Mouse (Mus musculus) neural tube, embryonic 12.5 days (tissue): ENCODE measurements around the gene Sec61a1. TPM values are rescaled to one million over a fixed set of nuclear protein-coding genes. Genes with fewer than 3 reads are reported as not detected.

Experiments
- ATAC-seq: fragments of 200-750 bp; cut with Nextera tagmentation; 2 replicates; pipeline ENCODE4 v1.8.0; 2017; ENCODE audit warnings: low read depth, mild to moderate bottlenecking, moderate TSS enrichment, moderate library complexity; ENCODE audit not compliant: low FRiP score
- H3K27ac ChIP-seq: fragments of 300-500 bp; sonication (generic); 2 replicates; pipeline ENCODE4 v1.5.1; 2016
- H3K27me3 ChIP-seq: fragments of 300-500 bp; sonication (generic); replicated peaks from 2 replicates; pipeline ENCODE4 v1.6.1; 2016; ENCODE audit warnings: mild to moderate bottlenecking
- H3K36me3 ChIP-seq: fragments of 300-500 bp; sonication (generic); 2 replicates; pipeline ENCODE4 v1.6.1; 2016; ENCODE audit warnings: mild to moderate bottlenecking
- H3K4me1 ChIP-seq: fragments of 300-500 bp; sonication (generic); 2 replicates; pipeline ENCODE4 v1.6.1; 2016
- H3K4me2 ChIP-seq: fragments of 300-500 bp; sonication (generic); replicated peaks from 2 replicates; pipeline ENCODE4 v1.6.1; 2016; ENCODE audit warnings: mild to moderate bottlenecking
- H3K4me3 ChIP-seq: fragments of 300-500 bp; sonication (generic); 2 replicates; pipeline ENCODE4 v1.5.1; 2016
- H3K9ac ChIP-seq: fragments of 300-500 bp; sonication (generic); 2 replicates; pipeline ENCODE4 v1.6.1; 2016; ENCODE audit warnings: mild to moderate bottlenecking
- H3K9me3 ChIP-seq: fragments of 300-500 bp; sonication (generic); 2 replicates; pipeline ENCODE4 v1.6.1; 2016; ENCODE audit warnings: mild to moderate bottlenecking
- WGBS: fragments of 180-500 bp; shearing (Covaris S2); methylation state at CpG from one replicate; pipeline ENCODE4 v1.1.7; 2016; 5-methylcytosine and 5-hydroxymethylcytosine counted together
- polyA plus RNA-seq: library from polyadenylated mRNA; unstranded; fragments of >200 nt; fragmentation: Nextera tagmentation; extraction: Ambion mirVana; gene quantifications from 2 replicates; pipeline ENCODE4 v1.2.1, GENCODE M21; 2016

Gene Sec61a1
- polyA plus RNA-seq, 1 experiment from 2014 or later: 193 TPM

DNA sequence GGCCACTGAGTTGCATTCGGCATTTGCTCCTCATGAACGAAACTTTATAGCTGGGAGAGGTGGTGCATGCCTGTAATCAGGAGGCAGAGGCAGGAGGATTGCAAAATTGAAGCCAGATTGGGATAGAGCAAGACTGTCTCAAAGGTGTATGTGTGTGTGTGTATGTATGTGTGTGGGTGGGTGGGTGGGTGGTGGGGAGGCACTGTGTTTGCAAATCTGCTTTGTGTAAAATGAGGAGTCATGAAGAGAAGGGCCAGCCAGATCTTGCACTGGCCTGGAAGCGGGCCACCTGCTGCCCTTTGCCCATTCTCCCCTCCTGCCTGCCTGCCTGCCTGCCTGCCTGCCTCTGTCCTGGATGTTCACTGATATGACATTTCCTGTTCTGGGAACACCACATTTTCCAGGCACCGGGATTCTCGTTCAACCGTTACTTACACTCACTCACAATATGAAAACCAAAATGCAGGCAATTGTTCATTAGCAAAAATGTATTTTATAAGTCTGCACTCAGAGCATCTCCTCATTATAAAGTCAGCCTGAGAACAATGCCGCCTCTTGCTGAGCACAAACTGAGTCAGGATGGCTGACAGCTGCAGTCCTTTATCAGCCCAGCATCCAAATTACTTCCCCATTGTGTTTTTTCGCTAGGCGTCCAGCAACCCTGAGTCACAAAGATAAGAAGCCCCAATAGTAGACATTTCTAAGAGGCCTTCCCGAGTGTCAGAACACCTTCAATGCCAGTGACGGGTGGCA lies 26.1 kb upstream of the Sec61a1 start:
- Histone ChIP-seq H3K27me3 (peaks cover 4% of the 10 kb centered on the region), H3K4me2 (no peak overlapping the region; the same call in 1 of the 2 replicates), H3K36me3 (no peaks in the 10 kb centered on the region), H3K9ac (no peak overlapping the region), H3K4me1 (no peaks in the 10 kb centered on the region), H3K27ac (no peak overlapping the region), H3K9me3 (no peaks in the 10 kb centered on the region), H3K4me3 (no peak overlapping the region)
- ATAC-seq: 0 out of 2 replicates have a peak, but pooled peaks have one; percentile 53
- WGBS: 40% methylated on average over 11 of the region's 11 CpGs

DNA sequence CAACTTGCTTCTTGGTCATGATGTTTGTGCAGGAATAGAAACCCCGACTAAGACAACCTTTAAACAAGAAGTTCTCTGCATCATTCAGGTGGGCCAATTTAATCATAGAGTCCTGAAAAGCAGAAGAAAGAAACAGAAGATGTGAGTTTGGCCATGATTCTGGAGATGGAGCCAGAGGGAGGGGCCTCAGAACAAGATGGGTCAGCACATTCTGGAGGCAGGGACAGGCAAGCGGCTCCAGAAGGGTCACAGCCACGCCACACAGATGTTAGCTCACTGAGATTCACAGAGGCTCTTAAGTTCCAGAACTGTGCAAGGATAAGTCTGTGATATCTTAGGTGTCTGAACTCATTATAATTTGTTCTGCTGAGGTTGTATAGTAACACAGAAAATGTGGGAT lies 25.5 kb upstream of the Sec61a1 start:
- WGBS: 85% methylated on average over 3 of the region's 3 CpGs
- Histone ChIP-seq H3K27me3 (peaks cover 4% of the 10 kb centered on the region), H3K4me3 (no peak overlapping the region), H3K4me2 (no peak overlapping the region), H3K4me1 (no peaks in the 10 kb centered on the region), H3K36me3 (no peaks in the 10 kb centered on the region), H3K27ac (no peak overlapping the region), H3K9ac (no peak overlapping the region), H3K9me3 (no peaks in the 10 kb centered on the region)
- ATAC-seq: no peak

DNA sequence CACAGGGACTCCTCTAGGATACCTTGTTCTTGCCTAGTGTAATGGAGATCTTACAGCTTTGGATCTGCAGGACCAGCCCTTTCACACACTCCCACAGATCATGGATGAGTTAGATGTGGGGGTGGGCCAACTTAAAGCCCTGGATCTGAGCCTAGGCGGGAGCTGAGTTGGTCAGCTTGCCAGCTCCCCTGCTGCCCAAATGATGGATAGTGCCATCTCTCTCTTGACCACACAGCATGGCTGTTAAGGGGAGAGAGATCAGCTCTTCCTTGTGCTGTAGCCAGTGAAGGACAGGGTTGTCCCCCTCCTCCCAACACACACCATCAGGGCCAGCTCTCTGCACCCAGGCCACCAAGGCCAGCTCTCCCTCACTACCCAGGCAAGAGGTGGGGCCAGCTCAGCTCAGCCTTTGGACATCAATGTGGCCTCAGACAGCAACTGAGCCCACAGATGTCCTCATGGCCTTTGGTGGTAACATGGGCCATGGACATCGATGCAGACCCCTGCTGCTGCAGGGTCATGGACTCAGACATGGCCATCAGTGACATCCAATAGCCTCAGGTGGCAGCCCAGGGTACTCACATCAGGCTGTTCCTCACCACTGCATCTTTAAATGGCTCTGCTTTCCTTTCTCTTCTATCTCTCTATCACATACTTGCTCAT lies 21.5 kb upstream of the Sec61a1 start:
- Histone ChIP-seq H3K9ac (no peak overlapping the region), H3K4me3 (no peak overlapping the region), H3K9me3 (no peaks in the 10 kb centered on the region), H3K4me1 (no peaks in the 10 kb centered on the region), H3K36me3 (no peaks in the 10 kb centered on the region), H3K27ac (no peak overlapping the region), H3K27me3 (no peaks in the 10 kb centered on the region), H3K4me2 (no peak overlapping the region)
- WGBS: 65% methylated on average over 2 of the region's 2 CpGs
- ATAC-seq: no peak

DNA sequence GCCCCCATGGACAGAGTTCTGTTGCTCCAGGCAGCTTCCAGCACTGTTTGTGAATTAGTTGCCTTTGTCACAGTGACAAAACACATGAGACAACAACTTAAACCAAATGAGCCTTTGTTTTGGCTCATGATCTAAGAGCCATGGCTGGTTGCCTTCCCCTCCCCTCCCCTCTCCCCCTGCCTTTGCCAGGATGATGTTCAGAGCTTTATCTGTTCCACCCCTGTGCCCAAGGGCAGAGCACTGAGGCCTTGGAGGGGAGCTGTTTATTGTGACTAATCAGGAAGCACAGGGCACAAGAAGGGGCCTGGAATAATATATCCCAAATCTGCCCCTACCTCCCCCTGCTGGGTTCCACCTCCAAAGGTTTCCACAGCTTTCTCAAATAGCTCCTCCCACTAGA lies 11.6 kb upstream of the Sec61a1 start:
- H3K27me3 ChIP-seq: no peaks in the 10 kb centered on the region
- no peak overlapping the region for H3K4me3 ChIP-seq
- no peaks in the 10 kb centered on the region for H3K36me3 ChIP-seq
- H3K4me1 ChIP-seq: no peaks in the 10 kb centered on the region
- no peak for ATAC-seq
- H3K27ac ChIP-seq: no peak overlapping the region
- no peak overlapping the region for H3K4me2 ChIP-seq
- H3K9me3 ChIP-seq: no peaks in the 10 kb centered on the region
- H3K9ac ChIP-seq: no peak overlapping the region

DNA sequence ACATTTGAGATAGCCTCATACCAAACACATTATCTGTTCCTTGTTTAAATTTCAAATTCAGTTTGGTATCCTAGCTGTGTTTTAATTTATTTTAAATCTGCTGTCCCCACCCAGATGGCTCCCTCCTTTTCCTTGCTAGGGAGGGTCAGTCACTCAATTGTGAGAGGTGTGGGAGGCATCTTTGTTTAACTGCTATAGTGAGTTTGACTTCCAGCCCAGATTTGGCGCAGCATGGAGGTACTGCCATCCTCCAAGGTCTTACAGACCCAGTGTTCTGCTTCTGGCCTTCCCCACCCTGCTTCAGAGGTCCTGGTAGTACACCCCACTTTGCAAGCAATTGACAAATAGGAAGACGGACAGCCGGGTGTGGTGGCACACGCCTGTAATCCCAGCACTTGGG lies 5.4 kb upstream of the Sec61a1 start:
- Histone ChIP-seq H3K27me3 (no peaks in the 10 kb centered on the region), H3K36me3 (no peaks in the 10 kb centered on the region), H3K4me3 (no peak overlapping the region), H3K9me3 (no peaks in the 10 kb centered on the region), H3K4me1 (peaks cover 9% of the 10 kb centered on the region; the same call in 1 of the 2 replicates), H3K27ac (no peak overlapping the region), H3K9ac (no peak overlapping the region), H3K4me2 (no peak overlapping the region)
- 88% methylated on average over 4 of the region's 4 CpGs for WGBS
- no peak for ATAC-seq

DNA sequence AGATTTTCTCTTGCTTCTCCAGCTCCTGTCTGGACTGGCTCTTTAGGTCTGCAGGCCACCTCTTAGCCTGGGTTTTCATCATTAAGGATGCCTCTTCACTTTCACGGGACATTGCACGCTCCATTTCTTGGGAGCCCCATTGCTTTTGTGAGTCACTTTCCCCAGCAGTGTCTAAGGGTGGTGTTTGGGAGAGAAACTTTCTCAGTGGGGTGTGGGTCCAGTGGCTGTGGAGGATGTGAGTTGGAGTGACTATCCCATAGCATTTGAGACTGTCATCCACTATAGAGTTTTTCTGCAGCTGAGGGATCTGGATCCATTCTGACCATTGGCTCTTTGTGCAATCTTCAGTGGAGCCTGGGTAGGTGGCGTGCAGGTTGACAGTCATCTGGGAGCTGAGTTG lies 4.7 kb upstream of the Sec61a1 start:
- peaks cover 9% of the 10 kb centered on the region; the same call in 1 of the 2 replicates for H3K4me1 ChIP-seq
- H3K9ac ChIP-seq: no peak overlapping the region
- no peaks in the 10 kb centered on the region for H3K36me3 ChIP-seq
- H3K9me3 ChIP-seq: no peaks in the 10 kb centered on the region
- H3K4me2 ChIP-seq: no peak overlapping the region
- ATAC-seq: no peak
- no peak overlapping the region for H3K4me3 ChIP-seq
- no peak overlapping the region for H3K27ac ChIP-seq
- no peaks in the 10 kb centered on the region for H3K27me3 ChIP-seq
- WGBS: 85% methylated on average over 3 of the region's 3 CpGs

DNA sequence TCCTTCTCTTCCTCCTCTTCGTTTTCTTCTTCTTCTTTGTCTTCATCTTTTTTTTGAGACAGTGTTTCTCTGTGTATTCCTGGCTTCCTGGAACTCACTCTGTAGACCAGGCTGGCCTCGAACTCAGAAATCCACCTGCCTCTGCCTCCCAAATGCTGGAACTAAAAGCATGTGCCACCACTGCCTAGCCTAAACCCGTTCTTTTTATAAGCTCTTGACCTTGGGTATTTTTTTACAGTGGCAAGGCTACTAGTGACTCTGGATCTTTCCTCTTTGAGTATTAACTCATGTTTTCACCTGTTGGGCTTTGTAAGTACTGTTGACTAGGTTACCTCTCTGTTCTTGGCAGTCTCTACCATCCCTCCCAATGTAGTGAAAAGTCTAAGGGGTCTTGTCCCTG lies 4.3 kb upstream of the Sec61a1 start:
- 69% methylated on average over 3 of the region's 3 CpGs for WGBS
- Histone ChIP-seq H3K36me3 (no peaks in the 10 kb centered on the region), H3K4me1 (peaks cover 9% of the 10 kb centered on the region; the same call in 1 of the 2 replicates), H3K4me2 (no peak overlapping the region), H3K27ac (no peak overlapping the region), H3K4me3 (no peak overlapping the region), H3K9me3 (no peaks in the 10 kb centered on the region), H3K9ac (no peak overlapping the region), H3K27me3 (no peaks in the 10 kb centered on the region)
- no peak for ATAC-seq

DNA sequence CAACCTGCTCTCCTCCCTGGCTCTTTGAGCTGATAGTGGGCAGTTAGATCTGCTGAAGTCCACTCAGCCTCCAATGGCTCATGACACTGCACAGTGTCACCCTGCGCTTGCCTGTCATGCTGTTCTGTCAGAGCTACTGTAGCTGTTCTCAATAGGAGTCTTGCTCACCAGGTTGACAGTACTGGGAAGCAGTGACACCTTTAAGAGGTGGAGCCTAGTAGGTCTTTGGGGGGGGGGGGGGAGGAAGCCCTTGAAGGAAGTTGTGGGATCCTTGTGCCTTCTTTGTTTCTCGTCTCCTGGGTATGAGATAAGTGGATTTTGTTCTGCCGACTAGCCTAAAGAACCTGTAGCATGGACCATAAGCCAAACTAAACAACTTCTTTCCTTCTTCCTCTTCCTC lies 3.9 kb upstream of the Sec61a1 start:
- Histone ChIP-seq H3K4me3 (no peak overlapping the region), H3K27ac (no peak overlapping the region), H3K4me1 (peaks cover 12% of the 10 kb centered on the region), H3K9me3 (no peaks in the 10 kb centered on the region), H3K9ac (no peak overlapping the region), H3K27me3 (no peaks in the 10 kb centered on the region), H3K4me2 (no peak overlapping the region), H3K36me3 (no peaks in the 10 kb centered on the region)
- 84% methylated on average over 3 of the region's 3 CpGs for WGBS
- no peak for ATAC-seq

DNA sequence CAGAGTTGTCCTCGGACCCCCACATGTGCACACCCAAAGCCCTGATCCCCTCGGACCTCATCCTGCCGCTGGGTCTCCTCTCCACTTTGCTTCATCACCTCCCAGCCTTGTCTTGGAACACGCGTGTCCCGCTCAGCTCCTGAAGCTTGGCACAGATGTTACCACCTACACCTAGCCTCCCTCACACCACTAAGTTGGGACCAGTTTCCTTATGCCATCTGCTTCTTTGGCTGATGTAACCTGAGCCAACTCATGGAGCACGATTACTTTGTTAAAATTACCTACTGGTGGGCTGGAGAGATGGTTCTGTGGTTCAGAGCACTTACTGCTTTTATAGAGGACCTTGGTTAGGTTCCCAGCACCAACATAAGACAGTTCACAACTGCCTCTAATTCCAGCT lies 3.1 kb upstream of the Sec61a1 start:
- no peak overlapping the region for H3K4me3 ChIP-seq
- no peak overlapping the region for H3K9ac ChIP-seq
- H3K36me3 ChIP-seq: no peaks in the 10 kb centered on the region
- H3K4me1 ChIP-seq: peaks cover 19% of the 10 kb centered on the region
- H3K27ac ChIP-seq: no peak overlapping the region
- no peaks in the 10 kb centered on the region for H3K9me3 ChIP-seq
- WGBS: 85% methylated on average over 7 of the region's 7 CpGs
- H3K27me3 ChIP-seq: no peaks in the 10 kb centered on the region
- no peak overlapping the region for H3K4me2 ChIP-seq
- ATAC-seq: no peak

DNA sequence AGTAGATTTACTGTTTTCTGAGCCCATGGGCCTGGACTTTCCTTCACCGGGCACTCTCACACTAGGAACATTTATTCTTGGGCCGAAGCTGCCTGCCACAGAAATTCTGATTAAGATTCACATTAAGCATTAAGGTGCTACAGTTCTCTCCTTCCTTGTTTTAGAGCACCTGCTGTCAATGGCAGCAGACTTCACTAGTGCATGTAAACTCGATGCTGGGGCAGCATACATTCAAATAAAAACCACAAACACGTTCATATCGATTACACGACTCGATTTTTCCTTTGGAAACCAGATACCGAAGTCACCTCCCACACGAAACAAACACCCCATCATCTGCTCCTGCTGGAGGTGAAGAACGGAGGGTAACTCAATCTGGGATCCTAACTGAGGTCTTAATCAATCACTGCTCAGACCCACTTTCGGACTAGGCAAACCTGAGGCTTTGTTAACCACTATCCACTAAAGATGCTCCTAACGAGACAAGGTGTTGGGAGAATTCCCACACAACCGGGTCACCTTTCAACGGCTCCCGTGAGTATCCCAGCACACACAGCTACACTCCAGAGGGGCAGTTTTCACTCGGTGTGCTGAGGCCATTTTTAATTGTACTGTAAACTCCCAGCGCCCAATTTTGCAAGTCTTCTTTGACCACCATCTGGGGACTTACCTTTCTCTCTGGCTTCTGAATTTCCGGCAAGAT lies 853 bp downstream of the Sec61a1 start:
- peaks cover 23% of the 10 kb centered on the region for H3K4me1 ChIP-seq
- no peaks in the 10 kb centered on the region for H3K9me3 ChIP-seq
- ATAC-seq: peak; percentile 10; the same call in 1 of the 2 replicates
- no peaks in the 10 kb centered on the region for H3K27me3 ChIP-seq
- peaks cover 32% of the 10 kb centered on the region for H3K36me3 ChIP-seq
- WGBS: 17% methylated on average over 18 of the region's 18 CpGs
- peak overlapping the region; percentile 91 for H3K4me3 ChIP-seq
- H3K4me2 ChIP-seq: peak overlapping the region; percentile 90
- 0 out of 2 replicates have a peak overlapping the region, but pooled peaks have one; percentile 42 for H3K27ac ChIP-seq
- H3K9ac ChIP-seq: peak overlapping the region; percentile 90

DNA sequence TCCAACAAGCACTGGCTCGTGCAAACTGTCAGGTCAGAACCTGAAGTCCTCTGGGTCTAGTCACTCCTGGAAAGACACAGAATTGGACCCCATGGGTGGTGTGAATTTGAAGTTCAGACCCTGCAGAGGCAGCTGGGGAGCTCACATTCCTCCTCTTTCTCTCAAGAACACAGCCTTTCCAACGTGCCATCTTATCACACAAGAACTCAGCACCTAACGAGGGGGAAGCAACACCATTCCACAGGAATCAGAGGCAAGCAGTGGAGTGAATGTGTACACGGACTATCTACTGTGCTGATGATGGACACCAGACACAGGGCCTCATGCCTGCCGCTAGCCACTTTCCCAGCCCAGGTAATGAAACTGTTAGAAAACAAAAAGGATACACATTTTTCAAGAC lies 2.0 kb downstream of the Sec61a1 start:
- no peak overlapping the region for H3K27ac ChIP-seq
- no peaks in the 10 kb centered on the region for H3K27me3 ChIP-seq
- WGBS: 85% methylated on average over 5 of the region's 5 CpGs
- H3K4me2 ChIP-seq: peak overlapping the region; percentile 48; the same call in 1 of the 2 replicates
- ATAC-seq: no peak
- H3K9ac ChIP-seq: no peak overlapping the region
- no peak overlapping the region for H3K4me3 ChIP-seq
- H3K9me3 ChIP-seq: no peaks in the 10 kb centered on the region
- peaks cover 23% of the 10 kb centered on the region for H3K4me1 ChIP-seq
- peaks cover 44% of the 10 kb centered on the region for H3K36me3 ChIP-seq

DNA sequence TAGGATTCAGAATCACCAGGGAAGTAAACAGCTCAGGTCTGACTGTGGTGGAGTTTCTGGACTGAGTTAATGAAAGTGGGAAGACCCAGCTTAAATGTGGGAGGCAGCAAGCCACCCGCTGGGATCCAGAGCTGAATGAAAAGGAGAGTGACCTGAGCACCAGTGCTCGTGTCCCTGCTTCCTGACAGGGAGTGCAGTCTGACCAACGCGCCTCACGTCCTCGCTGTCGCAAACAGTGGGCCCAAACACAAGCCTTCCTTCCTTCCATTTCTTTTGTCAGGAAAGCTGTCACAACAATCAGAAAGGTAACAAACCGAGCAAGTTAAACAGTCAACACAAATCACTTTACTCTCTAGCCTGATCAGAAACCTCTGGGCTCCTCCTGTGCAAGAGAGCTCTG lies 2.7 kb downstream of the Sec61a1 start:
- Histone ChIP-seq H3K4me2 (no peak overlapping the region), H3K9me3 (no peaks in the 10 kb centered on the region), H3K27me3 (no peaks in the 10 kb centered on the region), H3K36me3 (peaks cover 51% of the 10 kb centered on the region), H3K9ac (no peak overlapping the region), H3K4me3 (no peak overlapping the region), H3K27ac (no peak overlapping the region), H3K4me1 (peaks cover 23% of the 10 kb centered on the region)
- 91% methylated on average over 8 of the region's 8 CpGs for WGBS
- no peak for ATAC-seq
